Mouse (Mus musculus) small intestine, adult 10 weeks (tissue): ENCODE measurements around the gene Psg22. TPM values are rescaled to one million over a fixed set of nuclear protein-coding genes. Genes with fewer than 3 reads are reported as not detected.

Experiments
- polyA plus RNA-seq: library from polyadenylated mRNA; stranded (reverse); fragments of 350-450 nt; fragmentation: Illumina TruSeq; extraction: RNeasy Lipid Tissue Mini Kit (QIAGEN cat#74804); gene quantifications from one replicate; pipeline ENCODE4 v1.2.3, GENCODE M21; 2014; ENCODE audit warnings: low replicate concordance

Gene Psg22
- not detected for polyA plus RNA-seq

DNA sequence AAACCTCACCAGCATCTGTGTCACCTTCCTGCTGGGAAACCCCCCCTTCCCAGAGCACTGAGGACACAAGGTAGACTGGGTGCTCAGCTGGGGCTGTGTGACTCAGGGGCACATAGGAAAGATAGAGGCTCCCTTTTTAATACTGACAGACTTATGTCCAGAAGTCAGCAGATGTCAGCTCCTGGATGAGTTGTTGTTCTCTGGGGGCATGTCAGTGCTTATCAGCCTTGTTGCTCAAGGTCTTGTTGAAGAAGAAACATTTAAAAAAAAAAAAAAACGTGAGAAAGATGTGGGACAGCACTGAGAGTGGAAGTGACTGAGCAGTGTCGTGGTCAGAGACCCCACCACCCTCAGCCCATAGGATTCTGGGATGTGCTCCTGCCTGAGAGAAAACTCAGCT lies at the start of gene Psg22:
Gene Psg22, plus strand, starts transcription at position 301 of the 400 bp plus-strand sequence.

GRCm38 (mm10) chr7:18686085-18686484 lies 31.8 kb upstream of the Psg22 start, which contains the start of gene Psg20:
Gene Psg20 (minus strand): TSS chr7:18686185.

Other genes with a start within 250 kb of the Psg22 start
- not detected for gene Psg26, start 233.9 kb upstream of the Psg22 start, polyA plus RNA-seq
- gene Psg25, start 185.8 kb upstream of the Psg22 start, polyA plus RNA-seq: 2.3 TPM
- not detected for gene Psg27, start 150.8 kb upstream of the Psg22 start, polyA plus RNA-seq
- not detected for gene Psg23, start 101.6 kb upstream of the Psg22 start, polyA plus RNA-seq
- not detected for gene Psg21, start 61.4 kb upstream of the Psg22 start, polyA plus RNA-seq
- not detected for gene Psg20, start 31.9 kb upstream of the Psg22 start, polyA plus RNA-seq
- not detected for gene Psg19, start 80.4 kb downstream of the Psg22 start, polyA plus RNA-seq
- gene Psg17, start 103.5 kb downstream of the Psg22 start, polyA plus RNA-seq: not detected
- 4.1 TPM for gene Mill2, start 121.9 kb downstream of the Psg22 start, polyA plus RNA-seq
- not detected for gene Pglyrp1, start 153.2 kb downstream of the Psg22 start, polyA plus RNA-seq
- 0.71 TPM for gene Ccdc61, start 192.3 kb downstream of the Psg22 start, polyA plus RNA-seq
- gene Nova2, start 207.8 kb downstream of the Psg22 start, polyA plus RNA-seq: 0.07 TPM